Mouse (Mus musculus) hindbrain, embryonic 12.5 days (tissue): ENCODE results near the gene Ninl. TPM values are rescaled to one million over a fixed set of nuclear protein-coding genes. Genes with fewer than 3 reads are reported as not detected.

Experiments used
- ATAC-seq: fragments of 200-750 bp; cut with Nextera tagmentation; 2 replicates; pipeline ENCODE4 v1.8.0; 2017; ENCODE audit warnings: moderate TSS enrichment; ENCODE audit not compliant: low FRiP score
- H3K27ac ChIP-seq: fragments of 300-500 bp; sonication (generic); 2 replicates; pipeline ENCODE4 v1.5.1; 2016; ENCODE audit warnings: mild to moderate bottlenecking
- H3K27me3 ChIP-seq: fragments of 300-500 bp; sonication (generic); 2 replicates; pipeline ENCODE4 v1.6.1; 2016; ENCODE audit warnings: mild to moderate bottlenecking
- H3K36me3 ChIP-seq: fragments of 300-500 bp; sonication (generic); 2 replicates; pipeline ENCODE4 v1.6.1; 2016; ENCODE audit warnings: mild to moderate bottlenecking
- H3K4me1 ChIP-seq: fragments of 300-500 bp; sonication (generic); 2 replicates; pipeline ENCODE4 v1.6.1; 2016
- H3K4me2 ChIP-seq: fragments of 300-500 bp; sonication (generic); replicated peaks from 2 replicates; pipeline ENCODE4 v1.6.1; 2016; ENCODE audit warnings: mild to moderate bottlenecking
- H3K4me3 ChIP-seq: fragments of 300-500 bp; sonication (generic); 2 replicates; pipeline ENCODE4 v1.5.1; 2016; ENCODE audit warnings: mild to moderate bottlenecking
- H3K9ac ChIP-seq: fragments of 300-500 bp; sonication (generic); 2 replicates; pipeline ENCODE4 v1.6.1; 2016; ENCODE audit warnings: mild to moderate bottlenecking, moderate library complexity
- H3K9me3 ChIP-seq: fragments of 300-500 bp; sonication (generic); replicated peaks from 2 replicates; pipeline ENCODE4 v1.6.1; 2016; ENCODE audit warnings: mild to moderate bottlenecking
- WGBS: fragments of 180-500 bp; shearing (Covaris S2); methylation state at CpG from one replicate; pipeline ENCODE4 v1.1.7; 2016; 5-methylcytosine and 5-hydroxymethylcytosine counted together
- polyA plus RNA-seq: library from polyadenylated mRNA; unstranded; fragments of >200 nt; fragmentation: Nextera tagmentation; extraction: Ambion mirVana; gene quantifications from 2 replicates; pipeline ENCODE4 v1.2.1, GENCODE M21; 2016

Gene Ninl
- polyA plus RNA-seq, 1 experiment from 2014 or later: 12.1 TPM

DNA sequence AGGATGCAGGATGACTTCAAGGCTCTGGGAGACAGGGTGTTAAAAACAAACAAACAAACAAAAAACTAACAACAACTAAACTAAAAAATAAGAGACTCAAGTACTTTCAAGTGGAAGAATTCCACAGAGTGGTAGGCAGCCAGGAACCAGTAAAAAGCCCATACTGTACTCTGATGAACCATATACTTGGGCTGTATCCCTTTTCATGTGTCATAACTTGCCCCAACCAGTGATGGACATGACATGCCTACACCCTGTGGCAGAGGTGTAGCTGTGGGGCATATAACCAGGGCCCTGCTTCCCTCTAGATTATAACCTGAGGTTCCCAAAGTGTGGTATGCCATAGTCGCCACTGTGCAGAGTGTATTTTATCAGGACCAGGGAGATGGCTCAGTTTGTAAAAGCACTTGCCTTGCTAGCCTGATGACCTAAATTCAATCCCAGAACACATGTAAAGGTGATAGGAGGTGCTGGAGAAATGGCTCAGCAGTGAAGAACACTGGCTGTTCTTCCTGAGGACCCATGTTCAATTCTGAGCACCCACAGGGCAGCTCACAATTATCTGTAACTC lies 29.6 kb downstream of the Ninl start:
- H3K27me3 ChIP-seq: no peaks in the 10 kb centered on the region
- H3K27ac ChIP-seq: 0 out of 2 replicates have a peak overlapping the region, but pooled peaks have one; percentile 76
- no peaks in the 10 kb centered on the region for H3K36me3 ChIP-seq
- peaks cover 14% of the 10 kb centered on the region for H3K4me1 ChIP-seq
- peak; percentile 75 for ATAC-seq
- no peaks in the 10 kb centered on the region for H3K9me3 ChIP-seq
- peak overlapping the region; percentile 89 for H3K4me2 ChIP-seq
- peak overlapping the region; percentile 72 for H3K4me3 ChIP-seq
- WGBS: 85% methylated on average over 1 of the region's 1 CpGs
- H3K9ac ChIP-seq: peak overlapping the region; percentile 76; the same call in 1 of the 2 replicates

GRCm38 (mm10) chr2:151008939-151009509 lies 30.2 kb downstream of the Ninl start:
- H3K9me3 ChIP-seq: no peaks in the 10 kb centered on the region
- H3K36me3 ChIP-seq: no peaks in the 10 kb centered on the region
- H3K9ac ChIP-seq: peak overlapping the region; percentile 76
- H3K27ac ChIP-seq: peak overlapping the region; percentile 76
- peak overlapping the region; percentile 89 for H3K4me2 ChIP-seq
- peaks cover 14% of the 10 kb centered on the region for H3K4me1 ChIP-seq
- peak; percentile 96 for ATAC-seq
- H3K27me3 ChIP-seq: no peaks in the 10 kb centered on the region
- under 1% methylated on average over 52 of the region's 57 CpGs for WGBS
- H3K4me3 ChIP-seq: peak overlapping the region; percentile 72

DNA sequence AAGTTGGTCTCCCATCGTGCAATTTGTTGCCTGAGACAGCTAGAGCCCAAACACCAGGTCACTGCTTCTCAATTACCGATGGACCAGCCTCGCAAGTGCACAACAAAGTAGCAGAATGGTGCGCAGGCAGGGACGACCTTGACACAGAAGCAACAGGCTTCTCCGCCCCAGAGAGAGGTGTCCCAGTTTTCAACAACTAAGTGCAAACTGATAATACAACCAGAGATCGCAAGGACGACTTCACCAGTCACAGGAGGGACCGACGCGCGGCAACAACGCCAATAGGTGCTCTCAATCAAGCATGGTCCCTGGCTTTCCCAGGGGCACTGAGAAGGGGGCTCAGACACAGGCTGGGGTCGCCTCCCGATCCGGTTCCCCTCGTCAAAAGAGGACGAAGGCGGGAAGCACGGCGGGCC lies 30.7 kb downstream of the Ninl start:
- Histone ChIP-seq H3K27ac (no peak overlapping the region), H3K4me3 (peak overlapping the region; percentile 72), H3K4me1 (peaks cover 14% of the 10 kb centered on the region), H3K4me2 (peak overlapping the region; percentile 89), H3K9me3 (no peaks in the 10 kb centered on the region), H3K27me3 (no peaks in the 10 kb centered on the region), H3K36me3 (no peaks in the 10 kb centered on the region), H3K9ac (peak overlapping the region; percentile 76)
- ATAC-seq: peak; percentile 53
- WGBS: 0% methylated on average over 21 of the region's 21 CpGs

DNA sequence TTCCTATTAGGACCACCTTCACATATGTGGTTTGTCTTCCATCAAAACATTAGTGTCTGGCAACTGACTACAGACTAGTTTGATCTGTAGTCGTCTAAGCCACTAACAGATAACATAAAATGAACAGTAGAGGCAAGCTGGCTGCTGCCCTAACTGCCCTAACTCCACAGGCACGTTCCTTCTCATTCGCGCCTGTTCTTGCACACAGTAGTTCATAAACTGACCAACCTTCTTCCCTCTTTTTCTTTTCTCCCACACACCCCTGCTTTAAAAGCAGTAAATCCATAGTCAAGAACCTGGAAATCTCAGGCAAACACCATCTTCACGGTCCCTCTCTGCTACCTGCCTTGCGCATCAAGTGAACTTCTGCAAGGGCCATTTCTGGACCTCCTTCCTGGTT lies 31.2 kb downstream of the Ninl start:
- H3K9ac ChIP-seq: peak overlapping the region; percentile 76
- H3K27me3 ChIP-seq: no peaks in the 10 kb centered on the region
- no peaks in the 10 kb centered on the region for H3K9me3 ChIP-seq
- 52% methylated on average over 6 of the region's 6 CpGs for WGBS
- peak overlapping the region; percentile 72 for H3K4me3 ChIP-seq
- H3K4me1 ChIP-seq: peaks cover 14% of the 10 kb centered on the region
- H3K4me2 ChIP-seq: peak overlapping the region; percentile 89
- no peak for ATAC-seq
- no peaks in the 10 kb centered on the region for H3K36me3 ChIP-seq
- no peak overlapping the region for H3K27ac ChIP-seq

GRCm38 (mm10) chr2:151006281-151006945 lies 32.8 kb downstream of the Ninl start:
- H3K36me3 ChIP-seq: no peaks in the 10 kb centered on the region
- WGBS: 71% methylated on average over 5 of the region's 5 CpGs
- peaks cover 14% of the 10 kb centered on the region for H3K4me1 ChIP-seq
- H3K4me3 ChIP-seq: no peak overlapping the region
- H3K27me3 ChIP-seq: no peaks in the 10 kb centered on the region
- ATAC-seq: no peak
- H3K27ac ChIP-seq: no peak overlapping the region
- H3K9me3 ChIP-seq: no peaks in the 10 kb centered on the region
- no peak overlapping the region for H3K9ac ChIP-seq
- no peak overlapping the region for H3K4me2 ChIP-seq

GRCm38 (mm10) chr2:151004390-151004789 lies 34.8 kb downstream of the Ninl start:
- H3K27me3 ChIP-seq: no peaks in the 10 kb centered on the region
- WGBS: 94% methylated on average over 10 of the region's 10 CpGs
- no peak for ATAC-seq
- no peak overlapping the region for H3K27ac ChIP-seq
- H3K4me2 ChIP-seq: no peak overlapping the region
- no peaks in the 10 kb centered on the region for H3K36me3 ChIP-seq
- H3K4me1 ChIP-seq: peaks cover 11% of the 10 kb centered on the region
- no peaks in the 10 kb centered on the region for H3K9me3 ChIP-seq
- H3K4me3 ChIP-seq: no peak overlapping the region
- no peak overlapping the region for H3K9ac ChIP-seq

- WGBS: 79% methylated on average over 6 of the region's 6 CpGs
- H3K4me3 ChIP-seq: no peak overlapping the region
- no peaks in the 10 kb centered on the region for H3K27me3 ChIP-seq
- no peak overlapping the region for H3K9ac ChIP-seq
- no peaks in the 10 kb centered on the region for H3K36me3 ChIP-seq
- no peak overlapping the region for H3K27ac ChIP-seq
- no peak for ATAC-seq
- H3K4me2 ChIP-seq: no peak overlapping the region
- no peaks in the 10 kb centered on the region for H3K9me3 ChIP-seq
- peaks cover 15% of the 10 kb centered on the region for H3K4me1 ChIP-seq
These were observed 35.4 kb downstream of the Ninl start for GRCm38 (mm10) chr2:151003796-151004195.

GRCm38 (mm10) chr2:151001619-151002175 lies 37.5 kb downstream of the Ninl start:
- 85% methylated on average over 5 of the region's 5 CpGs for WGBS
- H3K9me3 ChIP-seq: no peaks in the 10 kb centered on the region
- H3K9ac ChIP-seq: no peak overlapping the region
- no peak overlapping the region for H3K27ac ChIP-seq
- H3K27me3 ChIP-seq: no peaks in the 10 kb centered on the region
- no peak for ATAC-seq
- peaks cover 10% of the 10 kb centered on the region; the same call in 1 of the 2 replicates for H3K4me1 ChIP-seq
- no peak overlapping the region for H3K4me3 ChIP-seq
- no peak overlapping the region for H3K4me2 ChIP-seq
- no peaks in the 10 kb centered on the region for H3K36me3 ChIP-seq

DNA sequence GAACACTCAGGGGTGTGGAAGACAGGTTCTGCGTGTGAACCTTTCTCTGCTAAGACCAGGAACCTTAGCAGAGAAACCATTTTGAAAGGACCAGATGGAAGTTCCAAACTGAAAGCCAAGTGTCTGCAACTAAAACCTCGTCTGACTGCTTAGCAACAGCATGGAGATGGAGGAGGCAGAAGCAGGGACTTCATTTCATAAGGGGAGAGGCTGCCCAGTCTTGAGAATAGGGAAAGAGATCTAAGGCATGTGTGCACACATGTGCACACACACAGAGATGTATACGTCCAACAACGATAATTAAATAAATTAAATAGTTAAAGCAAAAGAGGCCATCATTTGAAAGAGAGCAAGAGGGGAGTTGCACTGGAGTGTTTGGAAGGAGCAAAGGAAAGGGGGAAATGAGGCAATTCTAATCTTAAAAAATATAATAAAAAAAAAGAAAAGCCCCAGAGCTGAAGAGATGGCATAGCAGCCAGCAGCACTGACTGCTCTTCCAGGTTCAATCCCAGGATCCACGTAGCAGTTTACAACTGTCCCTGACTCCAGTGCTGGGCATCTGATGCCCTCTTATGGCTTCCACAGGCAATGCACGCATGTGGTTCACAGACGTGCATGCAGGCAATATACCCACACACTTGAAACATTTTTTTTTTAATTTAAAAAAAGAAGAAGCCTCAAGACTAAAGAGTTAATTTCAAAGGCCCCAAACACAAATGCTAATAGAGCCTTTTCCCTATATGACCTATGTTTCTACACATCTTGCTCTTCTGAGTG lies 38.6 kb downstream of the Ninl start:
- Histone ChIP-seq H3K4me3 (no peak overlapping the region), H3K4me2 (no peak overlapping the region), H3K27ac (no peak overlapping the region), H3K4me1 (peaks cover 10% of the 10 kb centered on the region; the same call in 1 of the 2 replicates), H3K9me3 (no peaks in the 10 kb centered on the region), H3K36me3 (no peaks in the 10 kb centered on the region), H3K27me3 (no peaks in the 10 kb centered on the region), H3K9ac (no peak overlapping the region)
- peak; percentile 78 for ATAC-seq
- WGBS: 46% methylated on average over 7 of the region's 7 CpGs

- ATAC-seq: no peak
- H3K4me3 ChIP-seq: no peak overlapping the region
- peaks cover 10% of the 10 kb centered on the region; the same call in 1 of the 2 replicates for H3K4me1 ChIP-seq
- no peak overlapping the region for H3K9ac ChIP-seq
- H3K27ac ChIP-seq: no peak overlapping the region
- WGBS: 63% methylated on average over 3 of the region's 3 CpGs
- no peaks in the 10 kb centered on the region for H3K27me3 ChIP-seq
- no peaks in the 10 kb centered on the region for H3K9me3 ChIP-seq
- no peaks in the 10 kb centered on the region for H3K36me3 ChIP-seq
- no peak overlapping the region for H3K4me2 ChIP-seq
These were observed 40.2 kb downstream of the Ninl start for GRCm38 (mm10) chr2:150999021-150999420.

DNA sequence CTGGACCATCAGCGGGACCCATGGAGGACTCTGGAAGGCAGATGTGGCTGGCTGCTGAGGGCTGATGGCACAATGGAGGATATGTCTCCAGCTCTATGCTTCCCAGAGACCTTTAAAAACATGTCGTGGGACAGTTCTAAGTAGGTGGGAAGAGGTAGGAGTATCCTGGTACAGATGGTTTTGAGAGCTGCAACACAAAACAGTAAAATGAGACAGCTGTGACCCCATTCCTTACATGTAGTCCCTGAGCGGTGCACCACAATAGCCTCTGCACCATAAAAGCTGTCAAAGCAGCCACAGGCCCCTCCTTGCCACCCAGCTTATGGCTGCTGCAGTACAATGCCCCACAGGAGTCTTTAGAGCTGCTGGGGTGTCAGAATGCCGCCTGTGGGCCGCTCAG lies 41.6 kb downstream of the Ninl start:
- H3K4me2 ChIP-seq: no peak overlapping the region
- H3K4me3 ChIP-seq: no peak overlapping the region
- no peaks in the 10 kb centered on the region for H3K27me3 ChIP-seq
- H3K27ac ChIP-seq: no peak overlapping the region
- WGBS: 69% methylated on average over 5 of the region's 5 CpGs
- no peak for ATAC-seq
- H3K9ac ChIP-seq: no peak overlapping the region
- peaks cover 10% of the 10 kb centered on the region; the same call in 1 of the 2 replicates for H3K4me1 ChIP-seq
- H3K36me3 ChIP-seq: no peaks in the 10 kb centered on the region
- no peaks in the 10 kb centered on the region for H3K9me3 ChIP-seq

GRCm38 (mm10) chr2:150995324-150995723 lies 43.9 kb downstream of the Ninl start:
- Histone ChIP-seq H3K9ac (no peak overlapping the region), H3K4me3 (no peak overlapping the region), H3K27ac (no peak overlapping the region), H3K4me1 (peaks cover 10% of the 10 kb centered on the region; the same call in 1 of the 2 replicates), H3K9me3 (no peaks in the 10 kb centered on the region), H3K4me2 (no peak overlapping the region), H3K36me3 (no peaks in the 10 kb centered on the region), H3K27me3 (no peaks in the 10 kb centered on the region)
- ATAC-seq: no peak
- WGBS: 84% methylated on average over 4 of the region's 4 CpGs
